Mouse (Mus musculus): ENCODE data around the gene Tubb4a. TPM values are rescaled to one million over a fixed set of nuclear protein-coding genes. Genes with fewer than 3 reads are reported as not detected.

The Tubb4a gene
- total RNA-seq, 2 experiments from 2014 or later: not detected

GRCm38 (mm10) chr17:57062011-57062521 is 25.5 kb downstream of the Tubb4a start:
- no peak for ATAC-seq (replicated peaks; ENCODE audit: poor library complexity, severe bottlenecking)

- no peak for ATAC-seq (replicated peaks; ENCODE audit: poor library complexity, severe bottlenecking)
Observed at GRCm38 (mm10) chr17:57061069-57061468, 26.5 kb downstream of the Tubb4a start.

GRCm38 (mm10) chr17:57060231-57060801 is 27.3 kb downstream of the Tubb4a start:
- peak; percentile 77 for ATAC-seq (replicated peaks; ENCODE audit: poor library complexity, severe bottlenecking)

- ATAC-seq (replicated peaks; ENCODE audit: poor library complexity, severe bottlenecking): peak; percentile 13; the same call in 1 of the 2 replicates
Observed at GRCm38 (mm10) chr17:57059486-57059977, 28.1 kb downstream of the Tubb4a start, which contains the start of gene Slc25a23. Gene Slc25a23 (minus strand): TSS chr17:57059863.

- ATAC-seq (replicated peaks; ENCODE audit: poor library complexity, severe bottlenecking): no peak
Observed at GRCm38 (mm10) chr17:57058891-57059485, 28.6 kb downstream of the Tubb4a start, which contains the start of gene Crb3. Gene Crb3 (plus strand): TSS chr17:57059105.

- no peak for ATAC-seq (replicated peaks; ENCODE audit: poor library complexity, severe bottlenecking)
Observed at GRCm38 (mm10) chr17:57056246-57056645, 31.3 kb downstream of the Tubb4a start.

- peak; percentile 63 for ATAC-seq (replicated peaks; ENCODE audit: poor library complexity, severe bottlenecking)
Observed at GRCm38 (mm10) chr17:57051679-57052078, 35.9 kb downstream of the Tubb4a start.

GRCm38 (mm10) chr17:57048816-57049215 is 38.8 kb downstream of the Tubb4a start:
- peak; percentile 82 for ATAC-seq (replicated peaks; ENCODE audit: poor library complexity, severe bottlenecking)

- peak; percentile 42 for ATAC-seq (replicated peaks; ENCODE audit: poor library complexity, severe bottlenecking)
Observed at GRCm38 (mm10) chr17:57047406-57047805, 40.2 kb downstream of the Tubb4a start.

GRCm38 (mm10) chr17:57041554-57041953 is 46.0 kb downstream of the Tubb4a start, which contains the start of gene Slc25a41:
Gene Slc25a41 (minus strand): TSS chr17:57041654.
- no peak for ATAC-seq (replicated peaks; ENCODE audit: poor library complexity, severe bottlenecking)

- peak; percentile 38; the same call in 1 of the 2 replicates for ATAC-seq (replicated peaks; ENCODE audit: poor library complexity, severe bottlenecking)
Observed at GRCm38 (mm10) chr17:57038978-57039377, 48.6 kb downstream of the Tubb4a start.

GRCm38 (mm10) chr17:57032854-57033253 is 54.7 kb downstream of the Tubb4a start:
- ATAC-seq (replicated peaks; ENCODE audit: poor library complexity, severe bottlenecking): no peak

- ATAC-seq (replicated peaks; ENCODE audit: poor library complexity, severe bottlenecking): peak; percentile 80
Observed at GRCm38 (mm10) chr17:57031661-57032420, 55.7 kb downstream of the Tubb4a start.

GRCm38 (mm10) chr17:57030931-57031660 is 56.5 kb downstream of the Tubb4a start, which contains the start of gene Khsrp:
Gene Khsrp (minus strand): TSS chr17:57031522.
- no peak for ATAC-seq (replicated peaks; ENCODE audit: poor library complexity, severe bottlenecking)

Other genes starting within 250 kb of the Tubb4a start
- gene Acsbg2, start 213.3 kb downstream of the Tubb4a start, total RNA-seq (2014; fragmentation: Nextera tagmentation): not detected in 2 replicates
- not detected in 2 replicates for gene Acsbg2, start 213.3 kb downstream of the Tubb4a start, total RNA-seq (2017)
- 0.47 TPM in 1 of 2 replicates, not detected in the other for gene 1700061G19Rik, start 212.3 kb downstream of the Tubb4a start, total RNA-seq (2014; fragmentation: Nextera tagmentation)
- gene 1700061G19Rik, start 212.3 kb downstream of the Tubb4a start, total RNA-seq (2017): 0.17 TPM in 1 of 2 replicates, not detected in the other
- gene Mllt1, start 152.4 kb downstream of the Tubb4a start, total RNA-seq (2014; fragmentation: Nextera tagmentation): 20.6 and 26.9 TPM in 2 replicates
- 16.6 and 17.0 TPM in 2 replicates for gene Mllt1, start 152.4 kb downstream of the Tubb4a start, total RNA-seq (2017)
- gene Acer1, start 105.7 kb downstream of the Tubb4a start, total RNA-seq (2014; fragmentation: Nextera tagmentation): not detected in 2 replicates
- gene Acer1, start 105.7 kb downstream of the Tubb4a start, total RNA-seq (2017): not detected in 2 replicates
- gene Clpp, start 97.5 kb downstream of the Tubb4a start, total RNA-seq (2014; fragmentation: Nextera tagmentation): 48.8 and 80.1 TPM in 2 replicates
- 88.7 and 94.7 TPM in 2 replicates for gene Clpp, start 97.5 kb downstream of the Tubb4a start, total RNA-seq (2017)
- 11.3 and 24.4 TPM in 2 replicates for gene Alkbh7, start 90.4 kb downstream of the Tubb4a start, total RNA-seq (2014; fragmentation: Nextera tagmentation)
- gene Alkbh7, start 90.4 kb downstream of the Tubb4a start, total RNA-seq (2017): 17.3 and 18.7 TPM in 2 replicates
- gene Pspn, start 87.8 kb downstream of the Tubb4a start, total RNA-seq (2014; fragmentation: Nextera tagmentation): not detected in 2 replicates
- gene Pspn, start 87.8 kb downstream of the Tubb4a start, total RNA-seq (2017): not detected in 2 replicates
- 47.6 and 63.8 TPM in 2 replicates for gene Gtf2f1, start 76.5 kb downstream of the Tubb4a start, total RNA-seq (2014; fragmentation: Nextera tagmentation)
- gene Gtf2f1, start 76.5 kb downstream of the Tubb4a start, total RNA-seq (2017): 103 and 116 TPM in 2 replicates
- not detected in 2 replicates for gene Gm17949, start 76.3 kb downstream of the Tubb4a start, total RNA-seq (2014; fragmentation: Nextera tagmentation)
- gene Gm17949, start 76.3 kb downstream of the Tubb4a start, total RNA-seq (2017): not detected in 2 replicates
- 96.6 and 149 TPM in 2 replicates for gene Khsrp, start 56.3 kb downstream of the Tubb4a start, total RNA-seq (2014; fragmentation: Nextera tagmentation)
- gene Khsrp, start 56.3 kb downstream of the Tubb4a start, total RNA-seq (2017): 68.9 and 84.0 TPM in 2 replicates
- gene Slc25a41, start 46.1 kb downstream of the Tubb4a start, total RNA-seq (2014; fragmentation: Nextera tagmentation): not detected in 2 replicates
- not detected in 2 replicates for gene Slc25a41, start 46.1 kb downstream of the Tubb4a start, total RNA-seq (2017)
- gene Crb3, start 28.7 kb downstream of the Tubb4a start, total RNA-seq (2014; fragmentation: Nextera tagmentation): not detected in 2 replicates
- not detected in 2 replicates for gene Crb3, start 28.7 kb downstream of the Tubb4a start, total RNA-seq (2017)
- 15.2 and 23.8 TPM in 2 replicates for gene Slc25a23, start 27.9 kb downstream of the Tubb4a start, total RNA-seq (2014; fragmentation: Nextera tagmentation)
- 1.6 and 1.7 TPM in 2 replicates for gene Slc25a23, start 27.9 kb downstream of the Tubb4a start, total RNA-seq (2017)
- gene Dennd1c, start 9.3 kb downstream of the Tubb4a start, total RNA-seq (2014; fragmentation: Nextera tagmentation): 24.7 and 27.1 TPM in 2 replicates
- 2.9 and 3.0 TPM in 2 replicates for gene Dennd1c, start 9.3 kb downstream of the Tubb4a start, total RNA-seq (2017)
- 0.28 and 1.1 TPM in 2 replicates for gene Tnfsf9, start 17.5 kb upstream of the Tubb4a start, total RNA-seq (2014; fragmentation: Nextera tagmentation)
- 0.60 and 3.0 TPM in 2 replicates for gene Tnfsf9, start 17.5 kb upstream of the Tubb4a start, total RNA-seq (2017)
- not detected in 2 replicates for gene Cd70, start 62.0 kb upstream of the Tubb4a start, total RNA-seq (2014; fragmentation: Nextera tagmentation)
- gene Cd70, start 62.0 kb upstream of the Tubb4a start, total RNA-seq (2017): not detected in 2 replicates
- gene Tnfsf14, start 106.4 kb upstream of the Tubb4a start, total RNA-seq (2014; fragmentation: Nextera tagmentation): 6.4 and 7.6 TPM in 2 replicates
- gene Tnfsf14, start 106.4 kb upstream of the Tubb4a start, total RNA-seq (2017): 5.2 and 5.8 TPM in 2 replicates
- 59.6 and 67.4 TPM in 2 replicates for gene C3, start 140.4 kb upstream of the Tubb4a start, total RNA-seq (2014; fragmentation: Nextera tagmentation)
- 146 and 183 TPM in 2 replicates for gene C3, start 140.4 kb upstream of the Tubb4a start, total RNA-seq (2017)
- 26.6 and 27.2 TPM in 2 replicates for gene Gpr108, start 160.7 kb upstream of the Tubb4a start, total RNA-seq (2014; fragmentation: Nextera tagmentation)
- gene Gpr108, start 160.7 kb upstream of the Tubb4a start, total RNA-seq (2017): 18.9 and 20.9 TPM in 2 replicates
- gene Trip10, start 161.7 kb upstream of the Tubb4a start, total RNA-seq (2014; fragmentation: Nextera tagmentation): 8.3 and 9.9 TPM in 2 replicates
- 5.6 and 8.6 TPM in 2 replicates for gene Trip10, start 161.7 kb upstream of the Tubb4a start, total RNA-seq (2017)
- gene Vav1, start 191.3 kb upstream of the Tubb4a start, total RNA-seq (2014; fragmentation: Nextera tagmentation): 139 and 141 TPM in 2 replicates
- 284 and 301 TPM in 2 replicates for gene Vav1, start 191.3 kb upstream of the Tubb4a start, total RNA-seq (2017)

Measured in granulocyte monocyte progenitor cell, adult 5-6 weeks (primary cell).